Mouse (Mus musculus) common myeloid progenitor, adult 5-6 weeks (primary cell): ENCODE data around the gene Ip6k1. TPM values are rescaled to one million over a fixed set of nuclear protein-coding genes. Genes with fewer than 3 reads are reported as not detected.
A peak's percentile ranks its signal among the peaks of the same experiment; 100 is the strongest.

Experiments used
- ATAC-seq: replicated peaks from 2 replicates; pipeline ENCODE4 v1.8.0; 2016; ENCODE audit warnings: low read depth, mild to moderate bottlenecking, moderate TSS enrichment, inconsistent platforms; ENCODE audit not compliant: poor library complexity, severe bottlenecking
- total RNA-seq: library from RNA; stranded (forward); fragments of 200-1000, 187-1606 nt; gene quantifications from 2 replicates; pipeline ENCODE4 v1.2.3, GENCODE M21; 2017

The Ip6k1 gene
- total RNA-seq, 1 experiment from 2014 or later, result 169 TPM

DNA sequence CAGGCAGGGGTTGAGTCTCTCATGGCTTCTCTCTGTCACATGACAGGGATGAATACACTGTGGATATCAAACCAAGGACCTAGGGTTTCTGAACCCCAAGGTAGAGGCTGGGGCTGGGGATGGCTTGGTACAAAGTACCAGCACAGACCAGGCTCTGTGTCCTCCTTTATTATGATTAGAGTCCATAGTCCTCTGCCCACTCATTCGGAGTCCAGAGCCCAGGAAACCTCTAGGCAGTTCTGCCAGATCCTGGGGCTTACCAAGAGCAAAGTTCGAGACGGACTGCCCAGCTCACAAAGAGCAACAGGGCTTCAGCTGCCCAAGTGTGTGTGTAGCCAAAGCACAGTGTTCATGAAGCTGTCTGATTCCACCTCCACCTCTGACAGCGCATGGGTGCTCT is 83.0 kb downstream of the Ip6k1 start:
- no peak for ATAC-seq

DNA sequence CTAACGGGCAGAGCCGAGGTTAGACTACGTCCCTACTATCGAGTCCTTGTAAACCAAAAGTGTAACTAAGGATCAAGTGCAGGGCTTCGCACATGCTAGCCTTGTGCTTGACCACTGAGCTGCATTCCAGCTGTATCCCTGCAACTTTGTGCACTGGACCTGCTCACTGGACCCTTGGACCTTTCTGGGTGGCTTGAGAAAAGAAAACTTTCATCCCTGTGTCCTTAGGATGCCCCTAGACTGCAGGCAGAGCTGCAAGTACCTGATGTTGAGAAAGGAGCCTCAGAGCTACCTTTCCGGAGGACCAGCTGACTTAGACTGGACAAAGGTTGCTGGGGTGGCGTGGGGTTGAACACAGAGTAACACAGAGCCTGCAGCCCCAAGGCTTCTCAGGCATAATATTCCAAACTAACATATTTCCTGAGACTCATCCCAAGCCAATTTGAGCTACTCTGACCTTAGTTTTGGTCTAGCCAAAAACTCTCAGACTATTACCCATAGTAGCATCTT is 88.4 kb downstream of the Ip6k1 start:
- no peak for ATAC-seq

DNA sequence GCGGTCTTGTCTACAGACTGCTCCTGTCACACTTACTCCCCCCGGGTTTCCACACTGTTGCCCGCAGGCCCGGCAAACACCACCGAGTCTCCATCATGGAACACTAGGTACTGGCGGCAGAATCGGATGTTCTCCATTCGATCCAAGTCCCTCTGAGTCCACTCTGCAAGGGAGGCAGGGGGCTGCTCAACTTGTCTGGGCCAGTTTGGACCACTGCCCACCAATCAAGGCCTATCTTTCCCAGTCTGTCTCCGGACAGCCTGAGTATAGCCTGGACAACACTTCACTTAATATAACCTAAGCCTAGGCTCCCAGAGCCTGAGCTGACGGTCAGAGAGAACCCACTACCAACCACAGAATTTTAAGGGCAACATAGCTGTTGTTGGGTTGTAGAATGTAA is 91.3 kb downstream of the Ip6k1 start:
- no peak for ATAC-seq

DNA sequence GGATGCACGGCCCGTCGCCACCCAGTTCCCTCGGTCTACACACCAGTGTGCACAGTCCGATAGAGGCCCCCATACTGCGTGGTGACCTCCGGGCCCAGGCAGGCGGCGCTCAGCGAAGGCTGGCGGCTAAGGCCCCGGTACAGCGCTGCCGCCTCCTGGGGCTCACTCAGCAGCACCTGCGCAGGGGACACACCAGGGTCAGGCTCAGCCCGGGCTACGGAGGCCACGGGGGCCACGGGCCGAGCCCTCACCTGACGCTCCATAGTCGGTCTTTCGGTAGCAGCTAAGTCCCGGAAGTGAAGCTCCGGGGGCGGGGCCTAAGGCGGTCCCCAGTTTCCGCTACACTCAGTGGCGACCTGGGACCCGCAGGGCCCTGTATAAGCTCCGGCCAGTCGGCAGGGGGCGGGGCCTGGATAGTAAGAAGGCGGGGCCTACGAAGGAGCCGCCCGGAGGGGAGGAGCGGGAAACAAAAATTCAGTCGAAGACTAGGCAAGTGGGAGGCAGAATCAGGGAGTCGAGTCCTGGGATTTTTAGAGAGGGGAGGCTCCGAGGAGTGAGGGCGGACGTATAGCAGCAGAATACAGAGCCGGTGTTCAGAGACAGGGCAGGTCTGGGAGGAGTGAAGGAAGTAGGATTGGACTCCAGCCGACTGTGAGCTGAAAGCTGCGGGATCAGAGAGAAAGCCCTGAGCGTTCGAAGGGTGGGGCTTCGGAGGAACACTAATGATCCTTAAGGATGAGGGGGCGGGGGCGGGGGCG is 92.1 kb downstream of the Ip6k1 start, which contains the start of gene Apeh:
Apeh (minus strand) TSS at position 423 of the 758 bp plus-strand sequence.
- peak; percentile 79 for ATAC-seq

DNA sequence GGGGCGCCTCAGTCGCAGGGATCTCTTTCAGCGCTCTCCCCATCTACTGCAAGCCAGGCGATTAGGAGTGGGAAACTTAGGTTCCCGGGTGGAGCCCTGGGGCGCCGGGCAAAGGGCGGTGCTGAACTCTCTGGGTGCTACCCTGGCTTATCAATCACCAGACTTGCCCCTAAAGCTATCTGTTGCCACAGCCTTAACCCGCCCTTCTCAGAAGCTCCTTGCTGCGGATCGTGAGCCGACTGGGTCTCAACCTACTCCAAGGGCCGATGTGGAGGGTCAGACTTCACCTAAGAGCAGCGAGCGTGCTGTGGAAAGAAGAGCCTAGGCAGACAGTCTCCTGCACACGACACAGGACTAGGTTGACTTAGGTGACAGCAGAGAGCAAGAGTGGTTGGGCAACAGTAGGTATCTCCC is 92.7 kb downstream of the Ip6k1 start:
- peak; percentile 47 for ATAC-seq

DNA sequence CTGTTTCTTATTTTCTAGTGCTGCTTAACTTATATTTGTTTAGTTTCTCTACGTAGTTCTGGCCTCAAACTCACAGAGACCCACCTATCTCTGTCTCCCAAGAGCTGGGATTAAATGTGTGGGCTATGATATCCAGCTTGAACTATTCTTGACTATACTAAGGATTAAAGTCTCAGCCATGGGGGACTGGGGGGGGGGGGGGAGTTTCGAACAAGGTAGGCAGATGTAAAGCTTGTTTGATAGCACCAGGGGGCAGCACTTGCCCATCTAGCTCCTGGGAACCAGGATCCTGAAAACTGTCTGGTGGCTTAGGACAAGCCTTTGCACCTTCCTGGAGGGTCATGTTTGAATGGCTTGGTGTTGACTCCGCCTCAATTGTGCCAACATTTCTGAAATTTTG is 93.2 kb downstream of the Ip6k1 start:
- ATAC-seq, result peak; percentile 46

DNA sequence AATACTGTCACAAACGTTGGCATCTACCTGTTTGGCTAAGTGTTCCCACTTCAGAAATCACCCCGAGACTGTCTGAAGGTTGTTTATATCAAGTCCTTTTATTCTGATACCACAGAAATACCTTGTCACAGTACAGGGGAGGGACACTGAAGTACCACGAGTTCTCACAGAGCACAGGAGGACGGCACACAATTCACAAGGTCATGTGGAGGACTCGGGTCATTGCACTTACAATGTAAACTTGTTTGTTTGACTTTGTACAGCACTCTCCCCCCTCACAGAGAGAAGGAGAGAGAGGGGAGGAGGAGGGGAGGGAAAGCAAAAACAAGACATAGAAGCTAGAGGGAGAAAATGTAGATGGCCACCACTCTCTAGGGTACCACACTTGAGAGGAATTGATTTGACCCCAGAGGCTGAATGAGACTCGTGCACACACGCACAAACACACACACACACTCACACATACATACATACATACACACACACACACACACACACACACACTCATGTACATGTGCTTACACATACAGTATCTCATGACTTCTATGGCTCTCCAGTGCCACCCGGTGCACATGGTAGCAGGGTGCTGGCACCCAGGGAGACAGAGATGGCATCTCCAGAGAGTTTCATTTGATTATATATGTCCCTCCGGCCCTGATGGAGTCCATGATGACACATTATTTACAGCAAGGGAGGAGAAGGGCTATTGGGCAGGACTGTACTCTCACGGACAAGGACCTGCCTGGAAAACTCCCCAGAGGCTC is 93.8 kb downstream of the Ip6k1 start:
- no peak for ATAC-seq

Other genes with a start within 250 kb of the Ip6k1 start
- 188 and 222 TPM in 2 replicates for gene Rbm5, start 231.5 kb upstream of the Ip6k1 start, total RNA-seq
- 173 and 180 TPM in 2 replicates for gene Rbm6, start 129.3 kb upstream of the Ip6k1 start, total RNA-seq
- gene Mon1a, start 114.3 kb upstream of the Ip6k1 start, total RNA-seq, result 11.1 and 16.3 TPM in 2 replicates
- gene Mst1r, start 95.6 kb upstream of the Ip6k1 start, total RNA-seq, result 0.41 TPM in 1 of 2 replicates, not detected in the other
- not detected in 2 replicates for gene Actl11, start 74.0 kb upstream of the Ip6k1 start, total RNA-seq
- gene Camkv, start 66.8 kb upstream of the Ip6k1 start, total RNA-seq, result 0.32 TPM in 1 of 2 replicates, not detected in the other
- gene Traip, start 52.4 kb upstream of the Ip6k1 start, total RNA-seq, result 12.8 and 23.2 TPM in 2 replicates
- gene Uba7, start 27.0 kb upstream of the Ip6k1 start, total RNA-seq, result 42.5 and 52.7 TPM in 2 replicates
- gene Gm20661, start 19.4 kb upstream of the Ip6k1 start, total RNA-seq, result not detected in 2 replicates
- 38.5 and 45.8 TPM in 2 replicates for gene Inka1, start 16.6 kb upstream of the Ip6k1 start, total RNA-seq
- 0.18 TPM in 1 of 2 replicates, not detected in the other for gene Cdhr4, start 10.0 kb upstream of the Ip6k1 start, total RNA-seq
- not detected in 2 replicates for gene Gm20662, start 6.2 kb upstream of the Ip6k1 start, total RNA-seq
- 10.7 and 13.0 TPM in 2 replicates for gene Gmppb, start 46.7 kb downstream of the Ip6k1 start, total RNA-seq
- 0.49 and 3.3 TPM in 2 replicates for gene Amigo3, start 50.7 kb downstream of the Ip6k1 start, total RNA-seq
- gene Mst1, start 77.9 kb downstream of the Ip6k1 start, total RNA-seq, result not detected in 2 replicates
- gene Rnf123, start 80.8 kb downstream of the Ip6k1 start, total RNA-seq, result 25.7 and 26.2 TPM in 2 replicates
- 60.8 and 79.3 TPM in 2 replicates for gene Apeh, start 92.1 kb downstream of the Ip6k1 start, total RNA-seq
- gene Bsn, start 187.9 kb downstream of the Ip6k1 start, total RNA-seq, result 3.5 and 4.0 TPM in 2 replicates